Mouse (Mus musculus): ENCODE data around the gene Cds1.

GRCm38 (mm10) chr5:101862651-101863050 lies 97.7 kb downstream of the Cds1 start:
- TF ChIP-seq CTCF (IDR thresholded peaks at IDR 0.05; ENCODE audit: extremely low read depth, insufficient read length, insufficient replicate concordance, low read depth, low read length) (no peak), POLR2A (IDR thresholded peaks at IDR 0.05; ENCODE audit: low read depth, low read length) (no peak)

Measured in small intestine, adult 2 months (tissue).